Mouse (Mus musculus) spleen, adult 2 months (tissue): ENCODE data around the gene Olfr1383.
"Not testable (repeated sequence)": the region's sequence is repeated elsewhere in the genome, so short reads cannot be mapped to it uniquely, and the experiment has no call there.

Experiments
- CTCF ChIP-seq: fragments of 200-500 bp; IDR thresholded peaks from 2 replicates; pipeline ENCODE4 v1.5.1; 2011; ENCODE audit warnings: mild to moderate bottlenecking, inconsistent platforms; ENCODE audit not compliant: insufficient read depth, insufficient read length, insufficient replicate concordance; ENCODE audit errors: extremely low read depth
- POLR2A ChIP-seq: fragments of 200-500 bp; IDR thresholded peaks from 2 replicates; pipeline ENCODE4 v1.6.1; 2011; ENCODE audit warnings: low read depth, low read length, inconsistent platforms

DNA sequence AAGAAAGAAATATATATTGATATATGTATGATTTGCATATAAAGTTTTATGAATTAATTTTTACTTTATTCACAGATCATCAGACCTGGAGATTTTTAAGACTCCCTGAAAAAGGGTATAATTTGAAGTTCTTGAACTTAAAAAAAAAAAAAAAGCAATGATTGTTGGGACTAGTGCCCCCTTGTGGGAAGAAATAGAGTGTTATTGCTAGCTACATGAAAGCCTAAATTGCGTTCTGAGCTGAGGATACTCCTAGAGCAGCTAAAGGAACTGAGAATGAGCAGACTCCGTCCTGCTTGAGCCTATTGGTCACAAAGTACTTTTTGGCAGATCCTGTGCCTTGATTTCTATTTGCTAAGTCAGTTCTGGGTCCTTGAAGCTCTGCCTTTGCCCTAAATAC, 55.6 kb downstream of the Olfr1383 start:
- TF ChIP-seq CTCF, POLR2A: not testable (repeated sequence)
